Mouse (Mus musculus) bone marrow macrophage, adult 2 months (primary cell): ENCODE measurements around the gene Gm20721. TPM values are rescaled to one million over a fixed set of nuclear protein-coding genes. Genes with fewer than 3 reads are reported as not detected.
A peak's percentile ranks its signal among the peaks of the same experiment; 100 is the strongest.

ENCODE experiments used
- H3K27ac ChIP-seq: 2 replicates; pipeline ENCODE4 v1.5.1; 2012; ENCODE audit warnings: low read depth, low read length; ENCODE audit not compliant: insufficient read depth
- H3K4me1 ChIP-seq: 2 replicates; pipeline ENCODE4 v1.6.1; 2012; ENCODE audit warnings: low read length; ENCODE audit not compliant: control insufficient read depth, insufficient read depth
- H3K4me3 ChIP-seq: 2 replicates; pipeline ENCODE4 v1.5.1; 2012; ENCODE audit warnings: mild to moderate bottlenecking, low read length, moderate library complexity; ENCODE audit not compliant: insufficient read depth
- CTCF ChIP-seq: IDR thresholded peaks from 2 replicates; pipeline ENCODE4 v1.5.1; 2012; ENCODE audit warnings: low read depth, mild to moderate bottlenecking, low read length, moderate library complexity
- POLR2A ChIP-seq: IDR thresholded peaks from 2 replicates; pipeline ENCODE4 v1.6.1; 2012; ENCODE audit warnings: mild to moderate bottlenecking, low read depth, low read length, borderline replicate concordance
- polyA plus RNA-seq: library from polyadenylated mRNA; stranded (reverse); fragments of >200 nt; gene quantifications from 2 replicates; pipeline ENCODE4 v1.2.4, GENCODE M21; 2012; ENCODE audit not compliant: missing spikeins, insufficient read depth, insufficient read length

Gene Gm20721
- polyA plus RNA-seq, 1 experiment = 4.1 TPM

GRCm38 (mm10) chr2:174331282-174332030, 15.1 kb downstream of the Gm20721 start:
- peak overlapping the region; percentile 35; the same call in 1 of the 2 replicates for H3K27ac ChIP-seq
- peak overlapping the region; percentile 88 for H3K4me3 ChIP-seq
- peaks cover 36% of the 10 kb centered on the region for H3K4me1 ChIP-seq
- TF ChIP-seq CTCF (no peak), POLR2A (no peak)

DNA sequence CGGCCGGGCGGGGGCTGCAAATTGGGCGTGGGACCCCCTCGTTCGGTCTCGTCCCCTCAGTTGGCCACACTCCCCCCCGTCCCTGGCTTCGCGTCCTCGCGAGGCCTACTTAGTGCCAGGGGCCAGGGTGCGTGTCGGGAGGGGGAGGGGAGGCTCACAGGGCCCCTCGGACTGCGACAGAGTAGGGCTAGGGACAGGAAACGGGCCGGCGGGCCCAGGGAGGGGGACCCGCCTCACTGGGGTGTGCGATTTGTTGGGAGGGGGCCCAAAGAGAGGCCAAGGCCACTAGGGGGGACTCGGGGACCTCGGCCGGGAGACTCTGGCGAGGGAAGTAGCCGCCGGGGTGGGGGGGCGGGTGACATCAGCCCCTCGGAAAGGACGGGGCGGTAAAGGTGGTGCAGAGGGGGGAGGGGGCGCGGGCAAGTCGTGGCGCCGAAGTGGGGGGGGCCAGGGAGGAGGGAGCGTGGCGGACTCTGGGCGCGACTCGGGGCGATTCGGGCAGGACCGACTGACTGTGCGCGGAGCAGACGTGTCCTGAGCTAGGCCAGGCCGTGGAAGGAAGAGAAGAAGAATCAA, 15.8 kb downstream of the Gm20721 start:
- Histone ChIP-seq H3K4me3 (peak overlapping the region; percentile 88), H3K27ac (peak overlapping the region; percentile 91), H3K4me1 (peaks cover 30% of the 10 kb centered on the region)
- TF ChIP-seq POLR2A (no peak), CTCF (no peak)

DNA sequence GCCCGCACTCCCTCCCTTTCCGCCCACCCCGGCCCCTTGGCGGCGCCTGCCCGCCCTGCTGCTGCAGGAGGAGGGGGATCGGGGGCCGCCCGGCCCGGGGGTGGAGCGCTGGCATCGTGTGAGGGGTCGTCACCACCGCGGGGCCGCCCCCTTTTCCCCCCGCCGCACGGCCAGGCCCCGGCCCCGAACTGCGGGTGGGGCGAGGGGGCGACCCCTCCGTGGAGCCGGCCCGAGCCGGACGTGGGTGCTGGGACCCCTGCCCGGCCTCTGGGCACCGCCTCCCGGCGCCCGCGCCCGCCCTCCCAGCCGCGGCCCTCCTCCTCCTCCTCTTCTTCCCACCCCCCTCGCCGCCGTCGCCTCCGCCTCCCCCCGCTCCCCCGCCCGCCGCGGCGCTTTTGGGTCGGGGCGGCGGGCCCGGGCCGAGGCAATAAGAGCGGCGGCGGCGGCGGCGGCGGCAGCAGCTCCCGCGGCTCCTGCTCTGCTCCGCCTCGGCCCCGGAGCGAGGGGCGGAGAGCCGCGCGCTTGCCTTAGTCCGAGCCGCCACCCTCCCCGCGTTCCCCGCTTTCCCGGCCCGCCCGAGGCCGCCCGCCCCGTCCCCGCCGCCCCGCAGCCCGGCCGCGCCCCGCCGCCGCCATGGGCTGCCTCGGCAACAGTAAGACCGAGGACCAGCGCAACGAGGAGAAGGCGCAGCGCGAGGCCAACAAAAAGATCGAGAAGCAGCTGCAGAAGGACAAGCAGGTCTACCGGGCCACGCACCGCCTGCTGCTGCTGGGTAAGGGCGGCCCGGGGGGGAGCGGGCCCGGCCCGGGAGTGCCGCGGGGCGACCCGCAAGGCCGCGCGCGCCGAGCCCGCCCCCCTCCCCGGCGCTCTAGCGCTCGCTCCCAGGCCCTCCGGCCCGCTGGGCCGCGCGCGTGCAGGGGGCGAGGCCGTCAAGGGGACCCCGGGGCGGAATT, 16.6 kb downstream of the Gm20721 start:
- TF ChIP-seq POLR2A = no peak
- no peak for TF ChIP-seq CTCF
- H3K4me1 ChIP-seq = peaks cover 24% of the 10 kb centered on the region
- peak overlapping the region; percentile 91 for H3K27ac ChIP-seq
- H3K4me3 ChIP-seq = peak overlapping the region; percentile 88

DNA sequence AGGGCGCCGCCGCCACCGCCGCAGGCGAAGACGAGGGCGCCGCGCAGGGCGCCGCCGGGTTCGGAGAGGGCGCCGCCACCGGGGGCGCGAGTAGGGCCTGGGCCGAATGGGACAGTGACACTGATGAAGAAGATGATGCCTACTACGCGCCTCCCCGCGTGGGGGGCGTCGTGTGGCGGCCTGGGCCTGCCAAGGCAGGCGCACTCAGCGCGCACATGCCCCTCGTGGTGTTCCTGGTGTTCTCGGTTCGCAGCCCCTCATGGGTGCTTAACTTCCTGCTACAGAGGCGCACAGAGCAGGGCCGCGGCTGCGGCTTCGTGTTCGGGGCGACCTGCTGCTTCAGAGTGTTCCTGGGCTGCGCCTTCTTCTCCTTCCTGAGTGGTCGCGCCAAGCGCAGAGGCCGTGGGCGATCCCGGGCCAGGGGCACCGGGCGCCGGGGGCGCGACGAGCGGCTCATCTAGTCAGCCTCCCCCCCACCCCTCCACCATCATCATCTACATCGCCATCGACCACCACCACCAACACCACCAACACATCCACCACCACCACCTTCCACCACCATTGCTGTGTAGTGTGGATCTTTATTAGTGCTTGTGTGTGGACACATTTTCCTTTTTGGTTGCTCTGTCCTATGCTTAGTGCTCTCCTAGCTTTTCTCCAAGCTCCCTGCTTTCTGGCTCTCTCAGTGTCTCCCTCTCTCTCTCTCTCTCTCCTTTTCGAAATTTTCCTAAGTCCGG, 17.4 kb downstream of the Gm20721 start:
- TF ChIP-seq POLR2A = no peak
- TF ChIP-seq CTCF = no peak
- Histone ChIP-seq H3K27ac (peak overlapping the region; percentile 90), H3K4me1 (peaks cover 16% of the 10 kb centered on the region), H3K4me3 (peak overlapping the region; percentile 88)

- H3K27ac ChIP-seq = peak overlapping the region; percentile 90
- TF ChIP-seq POLR2A (no peak), CTCF (no peak)
These were observed 18.1 kb downstream of the Gm20721 start for GRCm38 (mm10) chr2:174328358-174328905.

GRCm38 (mm10) chr2:174327295-174327981, 19.1 kb downstream of the Gm20721 start:
- H3K4me3 ChIP-seq = peak overlapping the region; percentile 88
- TF ChIP-seq CTCF = no peak
- peak; percentile 93; the same call in 1 of the 2 replicates for TF ChIP-seq POLR2A
- peaks cover 4% of the 10 kb centered on the region for H3K4me1 ChIP-seq
- peak overlapping the region; percentile 60 for H3K27ac ChIP-seq

More at GRCm38 (mm10) chr2:174328358-174328905, 18.1 kb downstream of the Gm20721 start:
- H3K4me1 ChIP-seq = peaks cover 11% of the 10 kb centered on the region
- H3K4me3 ChIP-seq = peak overlapping the region; percentile 88

GRCm38 (mm10) chr2:174326481-174326880, 20.0 kb downstream of the Gm20721 start:
- no peaks in the 10 kb centered on the region for H3K4me1 ChIP-seq
- no peak for TF ChIP-seq POLR2A
- no peak for TF ChIP-seq CTCF
- H3K27ac ChIP-seq = peak overlapping the region; percentile 21; the same call in 1 of the 2 replicates
- H3K4me3 ChIP-seq = peak overlapping the region; percentile 88

GRCm38 (mm10) chr2:174325989-174326388, 20.5 kb downstream of the Gm20721 start:
- TF ChIP-seq CTCF = no peak
- no peak for TF ChIP-seq POLR2A
- peak overlapping the region; percentile 88 for H3K4me3 ChIP-seq
- no peak overlapping the region for H3K27ac ChIP-seq
- no peaks in the 10 kb centered on the region for H3K4me1 ChIP-seq
